Mouse (Mus musculus): Measurements from ENCODE around the gene Jmjd8.

Jmjd8 gene

DNA sequence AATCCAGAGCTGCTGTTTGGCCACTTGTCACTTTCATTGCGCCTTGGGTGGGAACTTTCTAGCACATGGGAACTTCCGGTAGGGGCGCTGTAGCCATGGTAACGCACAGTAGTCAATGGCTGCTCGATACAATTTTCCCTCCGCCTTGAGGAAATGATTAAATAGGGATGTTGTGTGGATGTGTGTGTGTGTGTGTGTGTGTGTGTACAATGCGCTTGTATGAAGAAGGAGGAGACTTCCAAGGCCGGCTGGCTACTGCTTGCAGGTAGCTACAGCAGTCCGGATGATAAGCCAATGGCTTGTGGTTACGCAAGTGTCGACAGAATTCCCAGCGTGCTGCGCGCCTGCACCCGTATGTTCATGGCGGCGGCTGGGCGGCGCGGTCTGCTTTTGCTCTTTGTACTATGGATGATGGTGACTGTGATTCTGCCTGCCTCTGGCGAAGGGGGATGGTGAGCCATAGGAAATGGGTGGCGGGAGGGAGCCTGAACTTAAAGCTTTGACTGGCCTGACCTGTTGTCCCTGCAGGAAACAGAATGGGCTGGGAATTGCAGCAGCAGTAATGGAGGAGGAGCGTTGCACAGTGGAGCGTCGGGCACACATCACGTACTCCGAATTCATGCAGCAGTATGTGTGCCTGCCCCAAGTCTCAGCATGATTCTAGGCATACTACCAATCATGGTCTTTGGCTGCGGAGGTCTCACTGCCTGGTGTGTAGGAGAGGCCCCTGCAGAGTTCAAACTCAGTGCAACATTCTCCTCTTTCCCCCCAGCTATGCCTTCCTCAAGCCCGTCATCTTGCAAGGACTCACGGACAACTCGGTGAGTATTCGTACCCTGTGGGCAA lies at the start of gene Jmjd8:
Jmjd8 (plus strand) TSS at position 156 of the 846 bp plus-strand sequence.
- DNase-seq = peak; percentile 83

DNA sequence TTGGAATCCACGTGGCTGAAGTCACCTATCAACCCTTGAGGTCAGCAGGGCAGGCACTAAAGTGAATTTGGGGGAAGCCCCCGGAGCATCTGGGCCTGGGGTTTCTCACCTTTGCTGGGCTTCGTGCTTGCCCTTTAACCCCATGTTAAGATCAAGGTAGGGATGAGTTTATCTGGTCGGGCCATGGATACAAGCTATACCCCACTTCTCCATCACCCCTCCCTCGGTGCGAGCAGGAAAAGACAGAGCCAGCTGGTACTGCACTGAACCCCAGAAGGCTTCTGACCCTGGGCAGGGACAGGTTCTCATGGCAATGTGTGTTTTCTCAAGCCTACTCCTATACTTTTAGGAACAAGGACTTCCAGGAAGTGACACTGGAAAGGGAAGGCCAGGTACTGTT lies 47.3 kb upstream of the Jmjd8 start:
- DNase-seq = no peak

GRCm38 (mm10) chr17:25783086-25783485 lies 45.6 kb upstream of the Jmjd8 start:
- peak; percentile 73 for DNase-seq

DNA sequence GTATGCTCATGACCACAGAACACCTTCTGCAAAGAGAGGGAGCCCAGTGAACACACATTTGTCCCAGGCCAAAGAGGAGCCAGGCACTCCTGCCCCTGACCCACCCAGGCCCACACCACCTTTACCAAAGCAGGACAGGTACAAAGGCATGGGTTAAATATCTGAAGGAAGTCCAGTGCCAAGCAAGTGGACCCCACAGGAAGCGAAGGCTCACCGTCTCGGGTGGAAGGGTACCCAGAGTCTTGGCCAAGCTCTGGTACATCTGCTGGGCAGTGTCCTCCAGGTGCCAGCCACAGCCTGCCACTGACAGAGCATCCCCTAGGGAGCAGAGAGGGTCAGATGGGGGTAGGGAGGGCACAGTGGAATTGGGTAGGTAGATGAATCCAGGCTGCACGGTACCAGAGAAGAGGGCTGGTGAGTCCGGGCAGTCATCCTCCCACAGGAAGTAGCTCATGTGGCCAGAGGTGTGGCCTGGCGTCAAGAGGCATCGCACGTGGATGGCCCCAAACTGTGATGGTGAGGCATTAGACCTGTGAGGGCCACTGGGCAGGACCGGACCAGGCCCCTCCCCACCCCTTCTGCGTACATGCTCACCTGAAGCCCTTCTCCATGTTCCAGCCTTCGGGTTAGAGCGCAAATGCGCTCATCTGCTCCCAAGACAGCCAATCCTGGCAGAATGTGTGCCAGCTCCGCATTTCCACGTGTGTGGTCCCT lies 44.6 kb upstream of the Jmjd8 start:
- peak; percentile 54 for DNase-seq

DNA sequence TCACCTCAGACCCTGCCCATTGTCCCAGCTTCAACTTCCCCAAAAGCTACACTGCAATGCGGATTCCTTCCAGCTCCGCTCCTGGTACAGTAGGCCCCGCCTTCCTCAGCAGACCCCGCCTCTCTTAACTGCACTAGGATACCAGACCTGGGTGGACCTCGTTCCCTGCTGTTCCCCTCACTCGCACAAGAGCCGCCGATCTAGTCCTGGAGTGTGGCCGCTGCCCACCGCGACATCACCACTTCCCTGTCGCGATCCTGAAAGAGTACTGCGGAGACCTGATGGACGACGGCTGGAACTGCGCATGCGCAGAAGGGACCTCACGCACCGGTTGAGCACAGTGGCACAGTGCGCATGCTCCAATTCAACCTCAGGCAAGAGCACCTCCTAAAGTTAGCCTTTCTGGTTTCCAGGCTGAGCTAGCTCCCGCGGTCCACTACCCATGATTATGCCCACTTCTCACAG lies 43.4 kb upstream of the Jmjd8 start, which contains the start of gene Haghl:
Haghl (minus strand) TSS at position 393 of the 465 bp plus-strand sequence.
- peak; percentile 97 for DNase-seq

DNA sequence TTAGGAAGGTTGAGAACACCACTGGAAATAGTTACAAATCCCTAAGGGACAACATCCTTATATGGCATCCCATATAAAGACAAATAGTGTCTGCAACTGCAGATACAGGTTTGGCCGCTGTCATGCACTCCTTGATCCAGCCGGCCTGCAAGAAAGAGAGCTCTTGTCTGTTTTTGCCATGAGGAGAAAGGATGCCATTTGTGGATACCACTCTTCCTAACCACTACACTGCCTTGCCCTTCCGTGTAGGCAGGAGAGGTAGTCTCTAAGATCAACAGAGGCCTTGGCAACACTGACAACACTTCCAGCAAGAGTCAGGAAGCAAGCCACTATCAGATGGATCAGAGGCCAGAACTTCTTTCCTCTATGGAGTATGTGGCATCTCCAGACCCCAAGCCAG lies 42.4 kb upstream of the Jmjd8 start, which contains the start of gene Ccdc78:
Ccdc78 (plus strand) TSS at position 301 of the 400 bp plus-strand sequence.
- DNase-seq = no peak

- no peak for DNase-seq
Observed at GRCm38 (mm10) chr17:25786781-25787504, 41.7 kb upstream of the Jmjd8 start.

DNA sequence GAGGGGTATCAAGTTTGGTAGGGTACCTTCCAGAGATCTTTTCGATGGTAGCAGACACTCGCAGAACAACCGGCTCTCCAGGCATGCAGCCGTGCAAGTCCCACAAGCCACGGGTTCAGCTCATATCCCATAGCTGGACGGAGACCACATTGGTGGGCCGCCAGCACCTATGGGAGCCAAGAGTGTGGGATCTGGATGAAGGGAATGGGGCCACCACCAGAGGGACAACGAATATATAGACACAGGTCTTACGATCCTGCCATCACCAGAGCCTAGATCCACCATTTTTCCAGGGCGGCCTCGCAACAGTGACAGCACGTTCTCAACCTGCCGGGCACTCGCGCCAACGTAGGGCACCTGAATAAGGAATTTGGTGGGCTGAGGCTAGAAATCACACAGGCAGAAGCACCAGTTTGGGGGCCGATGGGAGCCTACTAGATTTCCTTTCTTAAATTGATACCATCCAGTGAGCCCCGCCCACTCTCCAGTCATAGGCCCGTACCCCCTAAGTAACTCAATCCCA lies 37.3 kb upstream of the Jmjd8 start:
- no peak for DNase-seq

DNA sequence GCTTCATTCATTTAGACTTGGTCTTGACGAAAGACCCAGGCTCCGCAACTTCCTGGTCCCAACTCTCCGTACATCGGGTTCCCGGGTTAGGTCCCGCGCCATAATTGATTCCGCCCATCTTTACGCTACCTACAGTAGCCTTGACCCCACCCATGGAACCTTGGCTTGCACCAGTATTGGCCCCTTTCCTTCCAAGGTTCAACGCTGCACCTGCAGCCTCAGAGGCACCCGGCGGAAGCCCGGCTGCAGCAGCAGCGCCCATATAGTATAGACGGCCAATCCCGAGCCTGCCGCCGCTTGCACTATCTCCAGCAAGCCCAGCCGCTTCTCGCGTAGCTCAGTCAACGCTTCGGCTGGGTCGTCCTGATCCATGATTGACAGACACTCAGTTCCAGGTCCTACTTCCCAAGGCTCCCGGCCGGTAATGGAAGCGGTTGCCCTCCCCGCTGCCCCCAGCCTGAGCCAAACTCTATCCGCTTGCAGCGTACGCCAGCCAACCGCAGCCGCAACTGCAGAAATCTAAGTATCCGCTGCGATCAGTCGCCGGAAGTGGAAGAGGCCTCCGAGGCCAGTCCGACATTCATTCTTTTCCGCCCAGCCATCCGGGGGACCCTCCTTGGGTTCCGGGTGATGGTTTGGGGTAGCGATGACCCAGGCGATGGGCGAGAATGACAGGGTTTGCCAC lies 36.7 kb upstream of the Jmjd8 start:
- peak; percentile 85 for DNase-seq

DNA sequence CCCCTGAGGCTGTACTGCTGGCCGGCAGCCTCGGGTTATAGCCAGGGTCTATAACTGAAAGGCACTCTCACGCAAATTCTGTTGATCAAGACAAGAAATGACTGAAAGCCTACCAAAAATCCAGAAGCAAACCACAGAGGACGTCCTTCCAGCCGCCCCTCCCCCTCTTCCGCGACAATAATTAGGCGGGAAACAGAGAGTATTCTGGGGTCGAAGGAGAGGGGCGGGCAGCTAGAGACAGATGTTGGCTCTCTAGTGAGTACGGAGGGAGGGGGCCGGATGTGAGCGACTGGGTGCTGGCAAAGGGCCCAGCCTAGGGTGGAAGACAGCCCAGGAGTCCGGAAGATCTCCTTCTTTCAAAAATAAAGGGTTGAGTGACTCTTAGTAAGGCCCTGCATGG lies 36.1 kb upstream of the Jmjd8 start, which contains the start of gene Fam173a:
Fam173a (minus strand) TSS at position 287 of the 400 bp plus-strand sequence.
- DNase-seq = peak; percentile 76

GRCm38 (mm10) chr17:25794197-25794596 lies 34.5 kb upstream of the Jmjd8 start:
- no peak for DNase-seq

DNA sequence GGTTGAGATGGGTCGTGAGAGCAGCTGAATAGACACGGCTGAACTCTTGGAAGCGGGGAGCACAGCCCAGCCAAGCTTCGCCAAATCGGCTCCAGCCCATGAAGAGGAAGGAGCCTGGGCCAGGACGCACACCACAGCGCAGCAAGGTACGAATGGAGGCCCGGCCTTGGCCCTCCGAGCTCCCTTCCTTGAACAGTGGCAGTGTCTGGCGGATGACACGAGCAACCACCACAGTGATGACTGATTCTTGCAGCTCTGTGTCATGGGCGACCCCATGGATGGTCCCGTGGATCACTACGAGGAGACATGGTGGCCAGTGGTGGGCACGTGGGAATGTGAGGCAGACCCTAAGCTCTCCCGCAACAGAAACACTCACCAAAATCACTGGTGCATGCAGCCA lies 33.7 kb upstream of the Jmjd8 start:
- no peak for DNase-seq

GRCm38 (mm10) chr17:25795609-25796092 lies 33.0 kb upstream of the Jmjd8 start, which contains the start of gene AC134908.4:
Gene AC134908.4 (minus strand): TSS chr17:25795659.
- peak; percentile 74 for DNase-seq

GRCm38 (mm10) chr17:25796211-25796771 lies 32.4 kb upstream of the Jmjd8 start:
- DNase-seq = no peak

DNA sequence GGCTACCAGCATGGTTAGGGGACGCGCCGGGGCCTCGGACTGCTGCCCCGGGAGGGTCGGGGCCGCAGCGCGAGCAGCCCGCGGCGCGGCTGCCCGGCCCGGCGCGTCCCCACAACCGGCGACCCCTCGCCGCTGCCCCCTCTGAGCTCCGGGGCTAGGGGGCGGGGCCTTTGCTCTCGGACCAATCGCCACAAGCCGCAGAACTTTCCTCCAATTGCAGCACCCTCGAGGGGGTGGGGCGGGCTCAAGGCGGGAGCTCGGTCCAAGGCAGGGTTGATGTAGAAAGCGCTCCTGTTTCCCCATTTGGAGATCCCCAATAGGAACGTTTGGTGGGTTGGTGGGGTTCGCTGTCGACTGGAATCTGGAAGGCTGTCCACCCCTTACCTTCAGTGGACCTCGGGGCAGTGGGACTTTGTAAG lies 31.7 kb upstream of the Jmjd8 start, which contains the start of gene Metrn:
Metrn (minus strand) TSS at position 186 of the 419 bp plus-strand sequence.
- peak; percentile 74 for DNase-seq

GRCm38 (mm10) chr17:25801029-25801428 lies 27.6 kb upstream of the Jmjd8 start:
- DNase-seq = peak; percentile 71

GRCm38 (mm10) chr17:25802825-25803517 lies 25.7 kb upstream of the Jmjd8 start:
- peak; percentile 58 for DNase-seq

DNA sequence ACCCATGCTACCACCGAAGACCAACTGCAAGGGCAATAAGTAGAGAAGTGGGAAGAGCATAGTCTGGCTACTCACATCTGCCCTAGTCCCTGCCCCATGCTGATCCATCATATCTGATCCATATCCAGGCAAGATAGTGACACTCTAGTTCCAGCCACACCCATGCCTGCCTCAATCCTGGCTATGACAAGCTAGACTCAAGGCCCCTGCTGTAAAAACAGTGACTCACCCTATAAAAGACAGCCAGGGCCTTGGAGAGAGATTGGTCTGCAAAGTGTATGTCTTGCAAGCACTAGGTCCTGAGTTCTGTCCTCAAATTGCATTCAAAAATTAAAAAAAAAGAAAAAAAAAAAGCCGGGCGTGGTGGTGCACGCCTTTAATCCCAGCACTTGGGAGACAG lies 22.2 kb upstream of the Jmjd8 start:
- DNase-seq = peak; percentile 43

GRCm38 (mm10) chr17:25807452-25807851 lies 21.2 kb upstream of the Jmjd8 start:
- DNase-seq = peak; percentile 40

DNA sequence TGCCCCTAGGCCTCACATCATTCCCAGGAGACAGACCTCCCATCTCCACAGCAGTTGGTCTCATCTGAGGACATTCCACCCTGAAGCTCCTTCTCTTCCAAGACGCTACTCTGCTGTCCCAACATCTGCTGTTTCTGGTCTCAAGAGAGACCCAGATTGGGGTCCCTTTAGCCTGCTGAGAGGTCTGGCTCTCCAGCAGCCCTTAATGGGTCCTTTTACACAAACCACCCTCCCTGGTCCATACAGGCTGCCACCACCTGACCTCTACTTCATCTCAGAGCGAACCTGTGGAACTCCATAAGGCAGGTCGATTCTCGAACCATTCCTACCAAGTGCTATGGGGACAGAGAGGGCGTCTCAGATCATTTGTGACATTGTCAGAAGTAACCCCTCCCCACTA lies 20.6 kb upstream of the Jmjd8 start:
- peak; percentile 64 for DNase-seq

All from cerebellum, adult 9-11 months (tissue).